Mouse (Mus musculus) embryonic fibroblast, embryonic 13.5 days (primary cell): Measurements from ENCODE around the gene Serpina1f.
"Not testable (repeated sequence)": the region's sequence is repeated elsewhere in the genome, so short reads cannot be mapped to it uniquely, and the experiment has no call there.

Source experiments
- CTCF ChIP-seq: IDR thresholded peaks from 2 replicates; pipeline ENCODE4 v1.5.1; 2011; ENCODE audit warnings: mild to moderate bottlenecking, control low read depth, low read length, moderate library complexity, borderline replicate concordance; ENCODE audit not compliant: insufficient read depth
- POLR2A ChIP-seq: IDR thresholded peaks from 2 replicates; pipeline ENCODE4 v1.6.1; 2011; ENCODE audit warnings: low read depth, mild to moderate bottlenecking, control low read depth, low read length, moderate library complexity

- TF ChIP-seq CTCF, POLR2A: not testable (repeated sequence)
These were observed 39.8 kb upstream of the Serpina1f start for GRCm38 (mm10) chr12:103735101-103735500.
